Mouse (Mus musculus): ENCODE measurements at regions not wholly inside any gene's neighbourhood (a gene's known extent, or its start where the extent isn't known, plus 50 kb on each side); places are given as distances from the start of the nearest gene placed in this dataset.

DNA sequence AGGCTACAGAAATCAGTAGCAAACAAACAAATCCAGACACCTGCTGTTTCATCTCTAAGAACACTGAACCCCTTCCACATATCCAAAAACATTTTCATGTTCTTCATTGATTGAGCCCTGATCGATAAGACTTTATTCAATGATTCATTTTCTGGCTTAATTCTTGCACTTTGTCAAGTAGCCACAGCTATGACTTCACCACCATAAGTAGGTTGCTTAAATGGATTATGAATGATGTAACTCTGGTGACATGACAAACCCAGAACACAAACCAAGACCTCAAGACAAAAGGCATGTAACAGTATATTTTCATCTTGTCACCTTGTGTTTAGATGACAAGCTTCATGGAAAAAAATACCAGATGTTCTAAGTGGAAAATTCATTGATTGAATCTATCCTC lies 123.1 kb upstream of the Cd180 start:
- DNase-seq (ENCODE audit: low spot score): no peak
- H3K9me3 ChIP-seq (ENCODE audit: low read length): no peaks in the 10 kb centered on the region

DNA sequence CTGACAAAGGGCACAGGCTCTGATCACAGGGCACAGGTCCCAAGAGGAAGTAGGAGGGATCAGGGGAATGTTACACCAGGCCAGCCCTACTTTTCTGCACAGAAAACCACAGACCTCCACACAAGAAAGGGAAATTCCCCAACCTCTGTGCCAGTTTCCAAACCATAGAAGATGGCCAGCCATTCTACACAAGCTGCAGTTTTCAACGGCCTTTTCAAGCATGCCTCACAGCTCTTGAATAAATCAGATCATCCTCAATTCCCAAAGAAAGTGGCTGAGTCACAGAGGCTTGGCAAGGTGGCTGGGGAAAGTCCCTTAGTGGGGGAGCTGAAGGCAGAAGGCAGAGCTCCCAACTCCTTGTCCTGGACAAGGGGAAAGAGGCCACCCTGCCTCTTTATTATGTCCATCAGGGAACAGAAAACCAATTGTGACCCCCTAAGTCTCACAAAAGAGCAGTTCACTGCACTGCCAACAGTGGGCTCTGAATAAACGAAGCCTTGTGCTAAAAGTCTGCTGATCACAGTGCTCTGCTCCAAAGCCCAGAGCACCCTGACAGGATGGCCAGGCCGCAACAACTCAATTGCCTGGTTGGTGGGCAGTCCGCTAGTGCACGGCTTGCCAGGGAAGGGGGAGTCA lies 120.0 kb upstream of the Cd180 start:
- no peaks in the 10 kb centered on the region for H3K27me3 ChIP-seq (ENCODE audit: insufficient read depth, low read length)
- DNase-seq (ENCODE audit: low spot score): peak; percentile 90
- no peaks in the 10 kb centered on the region for H3K36me3 ChIP-seq (ENCODE audit: insufficient read depth, low read length)
- peak; percentile 47 for TF ChIP-seq CTCF (IDR thresholded peaks at IDR 0.05)
- no peaks in the 10 kb centered on the region for H3K9me3 ChIP-seq (ENCODE audit: low read length)
- ATAC-seq (ENCODE audit: low FRiP score): peak; percentile 92
- H3K9ac ChIP-seq (replicated peaks; ENCODE audit: low read length, poor library complexity, severe bottlenecking): no peak overlapping the region
- no peaks in the 10 kb centered on the region for H3K4me1 ChIP-seq (ENCODE audit: insufficient read depth, low read length)
- WGBS: 36% methylated on average over 5 of the region's 5 CpGs
- no peak overlapping the region for H3K27ac ChIP-seq (ENCODE audit: low read depth, low read length)
- H3K4me3 ChIP-seq (ENCODE audit: low read depth, low read length): no peak overlapping the region
- no peak overlapping the region for H3K4me2 ChIP-seq (ENCODE audit: low read depth, low read length, poor library complexity, severe bottlenecking)

More for the DNA sequence above, 123.1 kb upstream of the Cd180 start:
- no peak for TF ChIP-seq CTCF (IDR thresholded peaks at IDR 0.05)
- ATAC-seq (ENCODE audit: low FRiP score): no peak
- H3K27ac ChIP-seq (ENCODE audit: low read depth, low read length): no peak overlapping the region
- no peaks in the 10 kb centered on the region for H3K36me3 ChIP-seq (ENCODE audit: insufficient read depth, low read length)
- no peak overlapping the region for H3K9ac ChIP-seq (replicated peaks; ENCODE audit: low read length, poor library complexity, severe bottlenecking)
- H3K4me2 ChIP-seq (ENCODE audit: low read depth, low read length, poor library complexity, severe bottlenecking): no peak overlapping the region
- 86% methylated on average over 1 of the region's 1 CpGs for WGBS
- no peaks in the 10 kb centered on the region for H3K4me1 ChIP-seq (ENCODE audit: insufficient read depth, low read length)
- H3K4me3 ChIP-seq (ENCODE audit: low read depth, low read length): no peak overlapping the region
- H3K27me3 ChIP-seq (ENCODE audit: insufficient read depth, low read length): no peaks in the 10 kb centered on the region

GRCm38 (mm10) chr13:102576871-102577662 lies 116.3 kb upstream of the Cd180 start:
- no peak for DNase-seq (ENCODE audit: low spot score)
- H3K4me3 ChIP-seq (ENCODE audit: low read depth, low read length): no peak overlapping the region
- ATAC-seq (ENCODE audit: low FRiP score): no peak
- WGBS: 75% methylated on average over 7 of the region's 7 CpGs
- H3K36me3 ChIP-seq (ENCODE audit: insufficient read depth, low read length): no peaks in the 10 kb centered on the region
- H3K4me1 ChIP-seq (ENCODE audit: insufficient read depth, low read length): no peaks in the 10 kb centered on the region
- no peak overlapping the region for H3K4me2 ChIP-seq (ENCODE audit: low read depth, low read length, poor library complexity, severe bottlenecking)
- no peak overlapping the region for H3K27ac ChIP-seq (ENCODE audit: low read depth, low read length)
- no peak overlapping the region for H3K9ac ChIP-seq (replicated peaks; ENCODE audit: low read length, poor library complexity, severe bottlenecking)
- H3K9me3 ChIP-seq (ENCODE audit: low read length): no peaks in the 10 kb centered on the region
- no peaks in the 10 kb centered on the region for H3K27me3 ChIP-seq (ENCODE audit: insufficient read depth, low read length)
- TF ChIP-seq CTCF (IDR thresholded peaks at IDR 0.05): no peak

DNA sequence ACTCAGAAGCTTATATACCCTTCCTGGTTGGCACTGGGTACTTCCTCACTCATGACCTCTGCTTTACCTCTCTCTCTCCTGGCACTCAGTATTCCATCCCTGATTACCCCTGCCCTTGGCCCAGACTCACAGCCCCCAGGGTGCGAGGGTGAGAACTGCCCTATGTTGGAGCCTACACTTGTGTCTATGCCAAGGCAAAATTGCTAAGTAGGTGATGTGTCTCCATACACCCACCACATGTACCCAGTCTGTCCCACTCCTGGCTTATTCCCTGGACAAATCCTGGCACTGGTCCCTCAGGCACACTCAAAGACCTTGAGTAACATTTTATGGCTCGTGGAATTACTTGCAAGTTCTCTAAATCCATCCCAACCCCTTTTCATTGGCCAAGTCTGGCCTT lies 114.5 kb upstream of the Cd180 start:
- Histone ChIP-seq H3K4me2 (ENCODE audit: low read depth, low read length, poor library complexity, severe bottlenecking) (no peak overlapping the region), H3K4me1 (ENCODE audit: insufficient read depth, low read length) (no peaks in the 10 kb centered on the region), H3K36me3 (ENCODE audit: insufficient read depth, low read length) (no peaks in the 10 kb centered on the region), H3K9me3 (ENCODE audit: low read length) (no peaks in the 10 kb centered on the region), H3K27ac (ENCODE audit: low read depth, low read length) (no peak overlapping the region), H3K27me3 (ENCODE audit: insufficient read depth, low read length) (no peaks in the 10 kb centered on the region), H3K4me3 (ENCODE audit: low read depth, low read length) (no peak overlapping the region), H3K9ac (replicated peaks; ENCODE audit: low read length, poor library complexity, severe bottlenecking) (no peak overlapping the region)
- WGBS: 73% methylated on average over 2 of the region's 2 CpGs
- TF ChIP-seq CTCF (IDR thresholded peaks at IDR 0.05): no peak
- ATAC-seq (ENCODE audit: low FRiP score) (no peak), DNase-seq (ENCODE audit: low spot score) (no peak)

GRCm38 (mm10) chr13:102579638-102580037 lies 113.7 kb upstream of the Cd180 start:
- ATAC-seq (ENCODE audit: low FRiP score): no peak
- WGBS: 95% methylated on average over 3 of the region's 3 CpGs
- Histone ChIP-seq H3K9ac (replicated peaks; ENCODE audit: low read length, poor library complexity, severe bottlenecking) (no peak overlapping the region), H3K9me3 (ENCODE audit: low read length) (no peaks in the 10 kb centered on the region), H3K4me3 (ENCODE audit: low read depth, low read length) (no peak overlapping the region), H3K4me2 (ENCODE audit: low read depth, low read length, poor library complexity, severe bottlenecking) (no peak overlapping the region), H3K4me1 (ENCODE audit: insufficient read depth, low read length) (no peaks in the 10 kb centered on the region), H3K27ac (ENCODE audit: low read depth, low read length) (no peak overlapping the region), H3K27me3 (ENCODE audit: insufficient read depth, low read length) (no peaks in the 10 kb centered on the region), H3K36me3 (ENCODE audit: insufficient read depth, low read length) (no peaks in the 10 kb centered on the region)
- TF ChIP-seq CTCF (IDR thresholded peaks at IDR 0.05): no peak
- DNase-seq (ENCODE audit: low spot score): no peak

DNA sequence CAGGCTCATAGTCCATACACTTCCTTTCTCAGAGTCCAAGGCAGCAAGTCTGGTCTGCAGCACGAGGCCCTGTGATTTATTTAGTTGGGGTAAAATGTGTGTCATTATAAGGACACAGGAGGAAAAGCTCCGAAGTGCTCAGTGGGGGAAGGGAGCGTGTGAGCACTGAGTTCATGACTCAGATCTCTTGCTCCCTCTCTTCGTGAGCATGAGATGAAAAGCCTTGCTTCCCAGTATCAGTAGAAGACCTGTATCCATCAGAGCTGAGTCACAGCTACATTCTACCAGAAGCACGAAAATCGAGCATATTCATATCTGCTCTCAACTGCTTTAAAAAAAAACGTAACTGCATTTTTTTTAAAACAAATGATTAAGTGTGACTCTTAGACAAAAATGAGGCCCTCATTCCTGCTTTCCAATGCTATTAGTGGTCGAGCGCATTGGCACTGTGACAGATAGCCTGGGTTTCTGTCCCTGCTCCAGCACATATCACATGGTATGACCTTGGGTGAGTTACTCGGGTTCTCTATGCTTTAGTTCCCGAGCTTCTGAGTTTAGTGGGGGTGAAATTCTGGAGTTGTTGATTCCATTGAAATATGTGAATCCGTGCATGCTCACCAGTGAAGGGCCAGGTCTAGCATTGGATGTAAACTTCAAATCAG lies 109.2 kb upstream of the Cd180 start:
- Histone ChIP-seq H3K9me3 (ENCODE audit: low read length) (no peaks in the 10 kb centered on the region), H3K9ac (replicated peaks; ENCODE audit: low read length, poor library complexity, severe bottlenecking) (no peak overlapping the region), H3K36me3 (ENCODE audit: insufficient read depth, low read length) (no peaks in the 10 kb centered on the region), H3K4me2 (ENCODE audit: low read depth, low read length, poor library complexity, severe bottlenecking) (no peak overlapping the region), H3K4me3 (ENCODE audit: low read depth, low read length) (no peak overlapping the region), H3K4me1 (ENCODE audit: insufficient read depth, low read length) (no peaks in the 10 kb centered on the region), H3K27me3 (ENCODE audit: insufficient read depth, low read length) (no peaks in the 10 kb centered on the region), H3K27ac (ENCODE audit: low read depth, low read length) (no peak overlapping the region)
- TF ChIP-seq CTCF (IDR thresholded peaks at IDR 0.05): no peak
- ATAC-seq (ENCODE audit: low FRiP score) (no peak), DNase-seq (ENCODE audit: low spot score) (peak; percentile 25)
- 87% methylated on average over 12 of the region's 12 CpGs for WGBS
